Mouse (Mus musculus) megakaryocyte, embryonic 14.5 days (primary cell): ENCODE measurements around the gene Huwe1. TPM values are rescaled to one million over a fixed set of nuclear protein-coding genes. Genes with fewer than 3 reads are reported as not detected.

Experiments used
- H3K27me3 ChIP-seq: replicated peaks from 2 replicates; pipeline ENCODE3; 2012; ENCODE audit warnings: inconsistent platforms
- H3K36me3 ChIP-seq: replicated peaks from 2 replicates; pipeline ENCODE3; 2012; ENCODE audit warnings: low read length, inconsistent platforms, mixed read lengths
- H3K4me1 ChIP-seq: 2 replicates; pipeline ENCODE4 v1.6.1; 2012; ENCODE audit warnings: inconsistent platforms
- H3K4me3 ChIP-seq: replicated peaks from 2 replicates; pipeline ENCODE3; 2012; ENCODE audit warnings: moderate library complexity, mild to moderate bottlenecking, inconsistent platforms
- H3K9me3 ChIP-seq: 2 replicates; pipeline ENCODE4 v1.6.1; 2012; ENCODE audit warnings: inconsistent platforms
- FLI1 ChIP-seq: IDR thresholded peaks from 2 replicates; pipeline ENCODE4 v1.6.1; 2012; ENCODE audit warnings: low read length, inconsistent platforms, mixed read lengths
- GATA1 ChIP-seq: IDR thresholded peaks from 3 replicates; pipeline ENCODE4 v1.6.1; 2012; ENCODE audit warnings: mixed read lengths, low read length, inconsistent platforms, borderline replicate concordance
- polyA plus RNA-seq: library from polyadenylated mRNA; stranded (reverse); fragments of >175 nt; gene quantifications from 2 replicates; pipeline ENCODE4 v1.2.3, GENCODE M21; 2012; ENCODE audit warnings: low replicate concordance; ENCODE audit not compliant: insufficient read depth

Huwe1 gene
- polyA plus RNA-seq, 1 experiment, result 6.5 TPM

GRCm38 (mm10) chrX:151813656-151814055, 13.0 kb downstream of the Huwe1 start:
- Histone ChIP-seq H3K27me3 (no peaks in the 10 kb centered on the region), H3K4me3 (no peak overlapping the region), H3K36me3 (peaks cover 29% of the 10 kb centered on the region), H3K4me1 (no peaks in the 10 kb centered on the region), H3K9me3 (no peaks in the 10 kb centered on the region)
- TF ChIP-seq GATA1 (no peak), FLI1 (no peak)

- H3K36me3 ChIP-seq, result peaks cover 10% of the 10 kb centered on the region
Measured at GRCm38 (mm10) chrX:151817712-151818111, 17.1 kb downstream of the Huwe1 start.

GRCm38 (mm10) chrX:151828971-151829370, 28.4 kb downstream of the Huwe1 start:
- peaks cover 16% of the 10 kb centered on the region for H3K36me3 ChIP-seq
- TF ChIP-seq GATA1 (no peak), FLI1 (no peak)
- H3K9me3 ChIP-seq, result no peaks in the 10 kb centered on the region
- no peaks in the 10 kb centered on the region for H3K27me3 ChIP-seq
- no peak overlapping the region for H3K4me3 ChIP-seq
- H3K4me1 ChIP-seq, result peaks cover 21% of the 10 kb centered on the region

More at GRCm38 (mm10) chrX:151817712-151818111, 17.1 kb downstream of the Huwe1 start:
- no peaks in the 10 kb centered on the region for H3K27me3 ChIP-seq
- TF ChIP-seq FLI1, result no peak
- H3K9me3 ChIP-seq, result no peaks in the 10 kb centered on the region
- peaks cover 7% of the 10 kb centered on the region; the same call in 1 of the 2 replicates for H3K4me1 ChIP-seq
- no peak overlapping the region for H3K4me3 ChIP-seq

- H3K4me1 ChIP-seq, result peaks cover 21% of the 10 kb centered on the region
- no peaks in the 10 kb centered on the region for H3K9me3 ChIP-seq
- H3K27me3 ChIP-seq, result no peaks in the 10 kb centered on the region
- H3K4me3 ChIP-seq, result no peak overlapping the region
- peaks cover 11% of the 10 kb centered on the region for H3K36me3 ChIP-seq
- TF ChIP-seq FLI1 (no peak), GATA1 (no peak)
Measured at GRCm38 (mm10) chrX:151831260-151831659, 30.7 kb downstream of the Huwe1 start.

DNA sequence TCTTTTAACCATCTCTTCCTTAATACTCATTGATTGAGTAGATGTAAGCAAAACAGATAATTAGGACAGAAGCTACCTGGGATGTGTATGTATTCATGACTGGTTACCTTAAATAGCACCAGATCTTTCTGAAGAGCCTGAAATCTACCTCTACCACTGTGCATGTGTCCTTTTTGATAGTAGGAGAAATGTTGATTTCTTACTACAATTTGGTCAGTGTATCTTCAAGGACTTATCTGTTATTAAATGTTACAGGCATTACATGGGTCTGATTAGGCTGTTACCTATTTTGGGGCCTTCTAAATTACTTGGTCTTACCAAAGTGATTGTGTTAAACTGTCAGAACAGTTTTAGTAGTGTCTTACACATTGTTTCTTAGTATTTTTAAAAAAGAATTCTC, 32.4 kb downstream of the Huwe1 start:
- no peaks in the 10 kb centered on the region for H3K27me3 ChIP-seq
- H3K4me3 ChIP-seq, result no peak overlapping the region
- no peaks in the 10 kb centered on the region for H3K9me3 ChIP-seq
- H3K36me3 ChIP-seq, result peaks cover 11% of the 10 kb centered on the region
- TF ChIP-seq FLI1, result no peak
- no peak for TF ChIP-seq GATA1
- peaks cover 12% of the 10 kb centered on the region; the same call in 1 of the 2 replicates for H3K4me1 ChIP-seq

- Histone ChIP-seq H3K4me1 (no peaks in the 10 kb centered on the region), H3K36me3 (peaks cover 84% of the 10 kb centered on the region), H3K27me3 (no peaks in the 10 kb centered on the region), H3K4me3 (no peak overlapping the region), H3K9me3 (no peaks in the 10 kb centered on the region)
- TF ChIP-seq GATA1 (no peak), FLI1 (no peak)
Measured at GRCm38 (mm10) chrX:151859436-151859835, 58.8 kb downstream of the Huwe1 start.

DNA sequence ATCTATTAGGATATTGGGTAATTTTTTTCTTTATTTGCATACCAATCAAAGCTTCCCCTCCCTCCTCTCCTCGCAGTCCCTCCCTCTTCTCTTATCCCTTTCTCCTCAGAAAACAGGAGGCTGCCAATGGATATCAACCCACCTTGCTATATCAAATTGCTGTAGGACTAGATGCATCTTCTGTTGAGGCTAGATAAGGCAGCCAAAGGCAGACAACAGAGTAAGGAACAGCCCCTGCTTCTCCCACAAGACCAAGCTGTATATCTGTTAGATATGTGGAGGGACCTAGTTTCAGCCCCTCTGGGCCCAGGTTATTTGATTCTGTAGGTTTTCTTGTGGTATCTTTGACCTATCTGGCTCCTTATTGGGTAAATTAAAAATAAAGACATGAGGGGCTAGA, 110.1 kb downstream of the Huwe1 start:
- Histone ChIP-seq H3K36me3 (peaks cover 99% of the 10 kb centered on the region), H3K27me3 (peaks cover 16% of the 10 kb centered on the region), H3K4me3 (no peak overlapping the region), H3K4me1 (peaks cover 5% of the 10 kb centered on the region; the same call in 1 of the 2 replicates), H3K9me3 (no peaks in the 10 kb centered on the region)
- no peak for TF ChIP-seq FLI1
- TF ChIP-seq GATA1, result no peak

- no peaks in the 10 kb centered on the region for H3K9me3 ChIP-seq
- no peak for TF ChIP-seq GATA1
- TF ChIP-seq FLI1, result no peak
- peaks cover 5% of the 10 kb centered on the region; the same call in 1 of the 2 replicates for H3K4me1 ChIP-seq
- H3K4me3 ChIP-seq, result no peak overlapping the region
- peaks cover 6% of the 10 kb centered on the region for H3K27me3 ChIP-seq
- H3K36me3 ChIP-seq, result peaks cover 99% of the 10 kb centered on the region
Measured at GRCm38 (mm10) chrX:151912267-151912666, 111.7 kb downstream of the Huwe1 start.

GRCm38 (mm10) chrX:151929390-151929789, 128.8 kb downstream of the Huwe1 start:
- Histone ChIP-seq H3K36me3 (peaks cover 91% of the 10 kb centered on the region), H3K27me3 (peaks cover 2% of the 10 kb centered on the region), H3K9me3 (no peaks in the 10 kb centered on the region), H3K4me1 (peaks cover 31% of the 10 kb centered on the region), H3K4me3 (no peak overlapping the region)
- TF ChIP-seq GATA1 (no peak), FLI1 (no peak)

DNA sequence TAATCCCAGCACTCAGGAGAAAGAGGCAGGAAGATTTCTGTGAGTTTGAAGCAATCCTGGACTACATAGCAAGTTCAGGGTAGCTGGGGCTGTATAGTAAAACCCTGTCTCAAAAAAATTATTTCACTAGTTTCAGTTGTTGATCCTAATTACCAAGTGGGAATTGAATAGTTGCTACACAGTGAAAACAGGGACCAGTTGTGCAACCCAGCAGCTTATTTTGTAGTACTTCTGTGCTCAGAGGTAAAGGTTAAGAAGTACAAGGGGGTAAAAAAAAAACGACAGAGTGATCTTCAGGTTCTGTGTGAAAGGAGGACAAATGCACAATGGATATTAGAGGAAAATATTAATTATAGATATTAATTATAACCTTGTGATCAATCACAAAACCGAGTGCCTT, 138.2 kb downstream of the Huwe1 start:
- TF ChIP-seq GATA1, result no peak

DNA sequence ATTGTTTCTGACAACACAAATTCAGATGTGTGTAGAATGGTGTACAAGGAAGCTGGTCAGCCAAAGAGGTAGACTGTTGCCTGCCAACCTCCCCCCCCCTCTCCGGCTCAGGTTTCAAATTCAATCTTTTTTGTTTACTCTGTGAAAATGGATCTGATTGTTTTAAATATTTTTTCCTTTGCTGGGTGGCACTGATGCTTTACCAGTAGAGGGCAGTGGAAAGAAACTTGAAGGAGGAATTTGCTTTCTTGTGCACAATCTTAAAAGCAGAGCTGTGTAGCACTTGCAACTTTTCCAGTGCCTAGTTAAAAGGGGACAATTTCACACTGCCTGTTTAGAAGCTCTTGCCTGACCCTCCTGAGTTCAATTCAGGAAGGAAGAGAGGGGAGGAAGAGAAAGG, 146.4 kb downstream of the Huwe1 start:
- H3K9me3 ChIP-seq, result peaks cover 9% of the 10 kb centered on the region; the same call in 1 of the 2 replicates
- no peaks in the 10 kb centered on the region for H3K36me3 ChIP-seq
- H3K27me3 ChIP-seq, result peaks cover 4% of the 10 kb centered on the region
- TF ChIP-seq GATA1, result no peak
- no peak for TF ChIP-seq FLI1
- peaks cover 13% of the 10 kb centered on the region for H3K4me1 ChIP-seq
- H3K4me3 ChIP-seq, result no peak overlapping the region

More for the DNA sequence above, 138.2 kb downstream of the Huwe1 start:
- Histone ChIP-seq H3K4me1 (no peaks in the 10 kb centered on the region), H3K9me3 (peaks cover 9% of the 10 kb centered on the region; the same call in 1 of the 2 replicates), H3K27me3 (peaks cover 3% of the 10 kb centered on the region), H3K36me3 (peaks cover 14% of the 10 kb centered on the region), H3K4me3 (no peak overlapping the region)
